Mouse (Mus musculus) embryo, embryonic 11.5 days (tissue): Measurements from ENCODE around the gene Tex2.

ENCODE experiments used
- DNase-seq: peaks from one replicate; pipeline ENCODE4 v3.0.0-alpha.2; 2012; ENCODE audit warnings: low read depth, low spot score

Tex2 gene

GRCm38 (mm10) chr11:106544133-106544532 lies 69.1 kb downstream of the Tex2 start:
- DNase-seq = no peak

GRCm38 (mm10) chr11:106543006-106543405 lies 70.2 kb downstream of the Tex2 start:
- DNase-seq = no peak

GRCm38 (mm10) chr11:106542385-106542784 lies 70.8 kb downstream of the Tex2 start:
- no peak for DNase-seq

GRCm38 (mm10) chr11:106540506-106541268 lies 72.5 kb downstream of the Tex2 start:
- no peak for DNase-seq

- DNase-seq = no peak
Measured at GRCm38 (mm10) chr11:106536253-106536912, 76.8 kb downstream of the Tex2 start.

- no peak for DNase-seq
Measured at GRCm38 (mm10) chr11:106535660-106536252, 77.5 kb downstream of the Tex2 start.

GRCm38 (mm10) chr11:106532248-106532790 lies 80.9 kb downstream of the Tex2 start:
- no peak for DNase-seq

GRCm38 (mm10) chr11:106529786-106530185 lies 83.4 kb downstream of the Tex2 start:
- no peak for DNase-seq

GRCm38 (mm10) chr11:106529113-106529512 lies 84.1 kb downstream of the Tex2 start:
- DNase-seq = no peak

- no peak for DNase-seq
Measured at GRCm38 (mm10) chr11:106527926-106528325, 85.3 kb downstream of the Tex2 start.

- DNase-seq = no peak
Measured at GRCm38 (mm10) chr11:106527147-106527821, 85.9 kb downstream of the Tex2 start.

- no peak for DNase-seq
Measured at GRCm38 (mm10) chr11:106522538-106522937, 90.7 kb downstream of the Tex2 start.

GRCm38 (mm10) chr11:106521612-106522011 lies 91.6 kb downstream of the Tex2 start:
- no peak for DNase-seq

GRCm38 (mm10) chr11:106520404-106520803 lies 92.8 kb downstream of the Tex2 start:
- DNase-seq = no peak

GRCm38 (mm10) chr11:106519519-106519918 lies 93.7 kb downstream of the Tex2 start:
- DNase-seq = no peak

GRCm38 (mm10) chr11:106518391-106518790 lies 94.8 kb downstream of the Tex2 start:
- no peak for DNase-seq

- no peak for DNase-seq
Measured at GRCm38 (mm10) chr11:106515079-106515745, 98.0 kb downstream of the Tex2 start.

- no peak for DNase-seq
Measured at GRCm38 (mm10) chr11:106514446-106514845, 98.8 kb downstream of the Tex2 start.

- peak; percentile 42 for DNase-seq
Measured at GRCm38 (mm10) chr11:106513166-106513565, 100.1 kb downstream of the Tex2 start.

GRCm38 (mm10) chr11:106512006-106512390 lies 101.2 kb downstream of the Tex2 start:
- no peak for DNase-seq

GRCm38 (mm10) chr11:106511236-106512005 lies 101.8 kb downstream of the Tex2 start:
- DNase-seq = no peak
